Mouse (Mus musculus) yolk sac, embryonic 10.5 days (tissue): ENCODE data around the gene Spcs2.

Source experiments
- DNase-seq: peaks from one replicate; pipeline ENCODE4 v3.0.0-alpha.2; 2017; ENCODE audit warnings: low spot score

Spcs2 gene

DNA sequence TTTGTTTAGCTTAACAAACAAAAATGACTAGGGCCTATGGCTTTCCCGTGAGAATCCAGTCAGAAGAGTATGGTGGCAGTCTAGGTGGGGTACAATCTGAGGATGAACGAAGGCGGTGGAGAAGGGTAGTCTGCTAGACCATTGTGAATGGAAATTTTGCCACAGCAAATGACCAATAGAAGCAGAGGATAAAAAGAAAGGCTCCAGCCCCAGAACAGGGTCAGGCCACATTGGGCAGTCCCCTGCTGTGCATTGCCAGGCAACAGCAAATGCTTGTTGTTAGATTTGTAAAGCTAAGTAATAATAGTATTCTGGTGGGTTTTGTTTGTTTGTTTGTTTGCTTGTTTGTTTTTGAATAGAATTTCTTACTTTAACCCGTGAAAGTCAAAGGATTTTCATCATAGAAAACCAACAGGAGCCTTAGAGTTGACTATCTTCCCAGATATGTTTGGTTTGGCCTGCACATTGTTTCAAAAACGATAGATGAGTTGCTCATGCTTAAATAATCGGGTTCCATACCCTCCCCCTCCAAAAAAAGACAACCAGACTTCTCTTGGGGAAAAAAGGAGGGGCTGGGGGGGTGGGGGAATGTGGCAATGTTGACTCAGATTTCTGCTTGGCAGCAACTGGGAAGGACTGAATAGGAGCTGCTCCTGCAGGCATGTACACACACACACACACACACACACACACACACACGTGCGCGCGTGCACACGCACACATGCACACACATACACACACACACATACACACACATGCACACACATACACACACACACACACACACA is 1.2 kb upstream of the Spcs2 start:
- DNase-seq = no peak

- DNase-seq = peak; percentile 96
Measured at GRCm38 (mm10) chr7:99858813-99859585, 4.3 kb downstream of the Spcs2 start, which contains the start of gene Xrra1. Gene Xrra1, plus strand, starts transcription at chr7:99859116.

DNA sequence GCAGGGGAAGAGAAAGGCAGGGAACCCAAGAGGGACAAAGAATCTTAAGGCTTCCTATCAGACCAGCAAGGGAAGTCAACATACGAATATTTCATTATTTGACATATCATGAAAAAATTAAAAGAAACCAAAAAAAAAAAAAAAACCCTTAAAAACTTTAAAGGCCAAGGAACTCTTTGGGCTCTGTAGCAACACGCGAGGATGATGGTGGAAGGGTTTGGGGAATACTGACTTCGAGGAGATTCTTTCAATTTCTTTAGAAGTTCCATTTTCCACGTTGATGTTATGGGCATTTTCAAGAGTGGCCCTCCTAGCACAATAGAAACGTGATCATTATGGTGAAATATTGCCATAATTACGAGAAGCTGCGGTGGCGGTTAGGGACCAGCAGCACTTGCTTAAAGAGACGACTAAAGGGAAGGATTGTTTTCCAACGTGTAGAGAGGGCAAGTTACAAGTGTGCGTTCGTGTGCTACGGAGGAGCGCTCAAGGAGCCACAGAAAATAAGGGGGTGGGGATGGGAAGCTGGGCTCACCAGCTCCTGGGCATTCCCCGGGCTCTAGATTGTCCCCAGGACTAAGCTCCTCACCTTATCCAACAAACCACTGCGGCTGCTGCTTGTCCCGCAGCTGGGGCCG is 5.0 kb downstream of the Spcs2 start:
- no peak for DNase-seq

GRCm38 (mm10) chr7:99856266-99856861 is 6.9 kb downstream of the Spcs2 start:
- no peak for DNase-seq

DNA sequence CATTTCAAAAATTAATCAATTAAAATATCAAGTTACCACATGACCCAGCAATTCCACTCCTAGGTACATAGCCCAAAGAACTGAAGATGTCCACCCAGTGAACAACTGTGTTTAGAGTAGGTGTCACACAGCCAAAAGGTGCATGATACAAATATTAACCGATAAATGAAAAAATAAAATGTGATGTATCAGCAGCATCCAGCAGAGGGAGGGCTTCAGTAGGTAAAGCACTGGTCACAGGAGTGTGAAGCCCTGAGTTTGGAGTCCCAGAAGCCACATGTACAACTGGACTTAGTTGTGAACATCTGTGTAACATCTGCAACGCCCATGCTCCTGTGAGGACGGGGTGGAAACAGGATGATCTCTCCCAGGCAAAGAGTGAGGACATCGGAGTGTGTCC is 9.0 kb downstream of the Spcs2 start:
- DNase-seq = no peak

DNA sequence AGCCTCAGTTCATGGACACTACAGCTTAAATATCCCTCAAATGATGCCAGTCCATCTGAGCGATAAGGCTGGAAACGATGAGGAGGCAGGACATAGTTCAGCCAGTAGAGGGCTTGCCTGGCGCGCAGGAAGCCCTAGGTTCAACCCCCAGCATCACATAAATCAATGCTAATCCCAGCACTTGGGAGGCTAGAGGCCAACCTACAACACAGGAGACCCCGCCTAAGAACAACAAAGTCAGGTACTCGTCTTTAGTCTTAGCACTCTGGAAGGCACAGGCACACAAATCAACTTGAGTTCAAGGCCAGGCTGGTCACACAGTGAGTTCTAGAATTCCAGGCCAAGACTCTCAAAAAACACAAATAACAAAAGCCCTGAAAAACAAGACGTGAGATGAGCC is 9.9 kb downstream of the Spcs2 start:
- no peak for DNase-seq

DNA sequence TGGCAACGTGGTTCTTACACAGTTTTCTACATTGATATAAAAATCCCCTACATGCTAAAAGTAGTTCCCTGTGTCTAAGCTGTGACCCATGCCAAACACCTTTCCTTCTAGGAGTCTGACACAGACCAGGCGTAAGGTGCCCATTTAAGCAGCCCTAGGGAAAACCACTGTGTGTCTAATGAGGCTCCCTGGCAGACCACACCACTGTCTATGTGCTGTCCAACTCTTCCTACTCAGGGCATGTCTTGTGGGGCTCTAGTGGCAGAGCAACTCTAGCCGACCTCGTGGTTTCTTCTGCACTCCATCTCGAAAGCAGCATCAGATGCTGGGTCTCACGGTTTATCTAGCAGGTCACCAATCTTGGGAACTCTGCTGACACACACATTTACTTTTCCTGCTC is 11.6 kb downstream of the Spcs2 start:
- DNase-seq = no peak

DNA sequence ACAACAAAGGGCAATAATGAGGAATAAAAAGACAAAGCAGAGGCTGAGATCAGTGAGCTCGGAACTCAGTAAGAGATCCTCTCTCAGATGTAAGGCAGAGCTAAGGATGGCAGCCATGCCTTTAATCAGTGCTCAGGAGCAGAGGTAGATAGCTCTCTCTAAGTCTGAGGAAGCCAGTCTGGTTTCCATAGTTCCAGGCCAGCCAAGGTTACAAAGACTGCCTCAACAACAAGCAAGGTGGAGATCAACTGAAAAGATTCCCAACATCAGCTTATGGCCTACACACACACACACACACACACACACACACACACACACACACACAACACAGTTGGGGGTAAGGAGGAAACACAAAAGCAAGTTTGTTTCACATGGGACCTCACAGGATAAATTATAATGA is 12.1 kb downstream of the Spcs2 start:
- DNase-seq = no peak

- DNase-seq = no peak
Measured at GRCm38 (mm10) chr7:99850534-99850933, 12.7 kb downstream of the Spcs2 start.

DNA sequence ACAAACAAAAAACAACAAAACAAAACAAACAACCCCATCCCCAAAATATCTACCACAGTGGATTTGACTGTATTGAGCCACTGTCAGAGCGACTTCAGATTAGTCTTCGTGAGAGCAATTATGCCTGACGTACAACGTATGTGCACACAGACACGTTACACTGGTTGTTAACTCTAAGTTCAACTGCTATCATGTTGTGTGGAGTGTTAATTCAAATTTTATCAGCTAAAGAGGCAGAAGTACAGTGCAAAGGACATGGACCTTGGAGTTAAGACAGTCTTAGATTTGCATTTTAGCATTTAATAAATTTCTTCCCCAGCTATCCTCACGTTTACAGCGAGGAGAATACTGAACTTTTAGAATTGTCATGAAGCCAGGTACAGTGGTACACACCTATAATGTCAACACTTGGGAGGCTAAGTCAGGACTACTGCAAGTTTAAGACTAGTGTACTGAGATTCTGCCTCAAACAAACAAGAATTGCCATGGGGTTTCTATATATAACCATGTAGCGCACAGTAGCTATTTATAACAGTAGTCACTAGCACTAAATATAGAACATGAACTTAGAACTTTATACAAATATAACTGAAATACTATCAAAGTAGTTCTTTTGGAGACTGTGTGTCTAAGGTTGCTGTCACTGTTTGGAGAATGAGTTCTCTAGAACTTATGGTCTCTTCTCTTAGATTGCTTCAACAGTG is 17.6 kb downstream of the Spcs2 start:
- no peak for DNase-seq

DNA sequence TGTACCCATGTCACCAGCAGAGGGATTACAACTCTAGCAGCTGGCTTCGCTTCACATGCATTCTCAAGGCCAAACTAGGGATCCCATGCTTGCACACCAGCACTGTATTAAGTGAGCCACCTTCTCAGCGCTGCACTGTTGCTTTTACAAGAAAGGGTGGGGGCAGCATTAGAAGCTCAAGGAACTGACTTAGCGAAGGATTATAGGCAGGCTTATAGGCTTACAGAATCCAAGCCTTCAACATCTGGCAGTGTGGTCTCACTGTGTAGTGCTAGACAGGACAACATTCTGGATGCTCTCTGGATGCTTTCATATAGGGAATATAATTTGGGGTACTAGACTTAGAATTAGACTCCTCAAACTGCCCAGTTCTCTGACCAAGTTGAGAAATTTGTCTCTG is 25.0 kb downstream of the Spcs2 start:
- DNase-seq = no peak

- no peak for DNase-seq
Measured at GRCm38 (mm10) chr7:99837358-99838071, 25.7 kb downstream of the Spcs2 start.

GRCm38 (mm10) chr7:99836781-99837180 is 26.5 kb downstream of the Spcs2 start:
- DNase-seq = no peak

DNA sequence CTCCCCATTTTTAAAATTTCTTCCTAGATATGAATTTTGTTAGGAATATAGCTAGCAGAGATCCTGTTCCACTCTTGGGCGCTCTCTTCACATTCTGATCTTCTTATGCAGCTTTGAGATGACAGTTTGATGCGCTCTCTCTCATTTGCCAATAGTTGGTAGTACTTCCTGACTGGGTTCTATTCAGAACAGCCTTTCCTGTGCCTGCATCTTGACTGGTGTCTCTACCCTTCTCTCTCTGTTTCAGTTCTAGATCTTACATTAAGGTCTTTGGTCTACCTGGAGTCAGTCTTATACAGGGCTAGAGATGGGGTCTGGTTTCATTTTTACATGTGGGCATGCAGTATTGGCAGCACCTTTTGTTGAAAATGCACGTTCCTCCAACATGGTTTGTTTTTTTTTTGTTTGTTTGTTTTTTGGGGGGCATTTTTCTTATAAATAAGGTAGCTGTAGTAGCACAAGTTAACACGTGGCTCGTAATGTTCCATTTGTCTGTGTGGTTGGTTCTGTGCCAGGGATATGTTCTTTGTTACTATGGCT is 28.9 kb downstream of the Spcs2 start:
- no peak for DNase-seq

DNA sequence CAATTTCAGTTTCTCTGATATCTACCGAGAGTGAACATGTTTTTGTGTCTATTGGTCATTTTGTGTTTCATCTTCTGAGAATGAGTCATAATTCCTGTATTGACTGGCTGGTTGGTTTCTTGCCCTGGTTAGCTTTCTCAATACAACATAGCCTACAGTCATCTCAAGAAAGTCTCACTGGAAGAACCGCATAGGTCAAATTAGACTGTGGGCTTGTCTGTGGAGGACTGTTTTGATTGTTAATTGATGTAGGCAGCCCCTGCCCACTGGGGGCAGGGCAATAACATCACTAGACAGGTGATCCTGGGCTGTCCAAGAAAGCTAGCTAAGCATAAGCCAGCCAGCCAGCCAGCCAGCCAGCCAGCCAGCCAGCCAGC is 29.4 kb downstream of the Spcs2 start:
- no peak for DNase-seq

DNA sequence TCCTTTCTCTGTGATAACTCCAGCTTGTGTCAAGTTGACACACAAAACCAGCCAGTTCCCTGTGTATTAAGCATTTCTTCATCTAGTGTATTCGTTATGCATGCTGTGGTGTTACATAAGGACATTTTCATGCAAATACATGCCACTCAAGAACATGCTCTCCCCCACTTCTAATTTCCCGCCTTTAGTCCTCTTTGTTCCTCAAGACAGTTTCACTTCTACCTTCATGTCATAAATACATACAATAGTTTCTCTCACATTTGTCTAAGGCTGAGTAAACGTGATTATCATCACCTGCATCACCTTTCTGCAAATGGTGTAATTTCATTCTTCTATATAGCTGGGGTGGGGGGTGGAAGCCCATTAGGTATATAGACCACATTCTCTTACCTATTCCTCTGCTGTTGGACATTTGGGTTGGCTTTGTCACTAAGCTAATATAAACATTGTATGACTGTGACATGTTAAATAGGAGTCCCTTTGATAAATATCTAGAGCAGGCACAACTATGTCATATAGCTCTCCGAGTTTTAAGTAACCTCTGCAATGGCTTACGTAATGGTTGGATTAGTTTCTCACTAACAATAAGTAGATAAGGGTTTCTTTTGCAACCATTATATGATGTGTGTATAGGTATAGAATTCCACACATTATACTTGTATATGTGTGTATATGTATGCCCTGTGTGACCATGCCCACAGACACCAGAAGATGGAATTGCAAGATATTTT is 30.0 kb downstream of the Spcs2 start:
- DNase-seq = no peak

GRCm38 (mm10) chr7:99828083-99828570 is 35.1 kb downstream of the Spcs2 start, which contains the start of gene Neu3:
Gene Neu3, minus strand, starts transcription at chr7:99828417.
- DNase-seq = peak; percentile 92

GRCm38 (mm10) chr7:99826096-99826495 is 37.2 kb downstream of the Spcs2 start:
- no peak for DNase-seq

DNA sequence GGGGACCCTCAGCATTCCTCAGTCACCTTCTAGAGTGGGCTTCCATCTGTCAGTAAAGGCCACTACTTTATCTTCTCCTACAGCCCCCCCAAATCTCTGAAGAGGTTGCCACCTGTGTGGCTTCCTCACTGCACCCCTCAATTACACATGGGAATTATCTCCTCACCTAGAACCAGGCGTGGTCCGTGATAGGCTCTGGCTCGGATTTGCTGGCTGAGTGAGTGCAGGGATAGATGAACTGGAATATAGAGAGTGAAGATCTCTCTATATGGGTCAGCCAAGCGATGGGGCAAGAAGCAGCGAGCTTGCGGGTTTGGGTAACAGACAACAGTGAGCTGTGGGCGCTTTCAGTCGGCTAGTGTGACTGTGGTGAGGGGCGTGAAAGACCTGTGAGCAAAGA is 37.8 kb downstream of the Spcs2 start:
- no peak for DNase-seq
